Mouse (Mus musculus) macrophage (primary cell): ENCODE measurements around the gene Pkp3. TPM values are rescaled to one million over a fixed set of nuclear protein-coding genes. Genes with fewer than 3 reads are reported as not detected.
"Not testable (repeated sequence)": the region's sequence is repeated elsewhere in the genome, so short reads cannot be mapped to it uniquely, and the experiment has no call there.

Experiments
- H3K27ac ChIP-seq: fragments of 350-480 bp; formaldehyde crosslinking; 2 replicates; pipeline ENCODE4 v1.9.0; 2021
- H3K36me3 ChIP-seq: fragments of 350-480 bp; formaldehyde crosslinking; 2 replicates; pipeline ENCODE4 v1.9.0; 2021; ENCODE audit errors: inconsistent target
- H3K4me3 ChIP-seq: fragments of 350-480 bp; formaldehyde crosslinking; 2 replicates; pipeline ENCODE4 v1.9.0; 2021; ENCODE audit errors: inconsistent target
- H3K79me2 ChIP-seq: fragments of 350-480 bp; formaldehyde crosslinking; 2 replicates; pipeline ENCODE4 v1.9.0; 2021; ENCODE audit errors: inconsistent target
- WGBS: methylation state at CpG from one replicate; pipeline ENCODE4 v1.1.7; 2026; ENCODE audit warnings: inconsistent platforms; ENCODE audit not compliant: missing documents; 5-methylcytosine and 5-hydroxymethylcytosine counted together
- polyA plus RNA-seq: library from polyadenylated mRNA; stranded (reverse); fragments of 250-400 nt; gene quantifications from 3 replicates; pipeline ENCODE4 v1.2.4, GENCODE M21; 2018; ENCODE audit warnings: inconsistent platforms
- total RNA-seq, 78 experiments: library from RNA; depleted of rRNA; stranded (reverse); fragments of 250-400 nt; gene quantifications; 1 replicate in 9 of 78; 2 replicates in 24 of 78; 3 replicates in 43 of 78; 4 replicates in 2 of 78; pipeline ENCODE4 v1.2.4; 2018; ENCODE audit warnings: inconsistent platforms in 56 of 78

Gene Pkp3
- not detected for total RNA-seq (2018; cell fraction: chromatin; rRNA removed)
- under 1 TPM; 0.17 to 0.51 (median 0.26) TPM for total RNA-seq (2018; cell fraction: cytosol; rRNA removed)
- total RNA-seq (2018; cell fraction: nucleus; rRNA removed): under 1 TPM in 1 of 26 experiments, not detected in 25; 0.66 TPM
- not detected in 3 replicates for polyA plus RNA-seq

GRCm38 (mm10) chr7:141077841-141078240 is at the start of gene Pkp3:
Gene Pkp3 (plus strand): TSS chr7:141078218.
- Histone ChIP-seq H3K79me2 (no peaks in the 10 kb centered on the region), H3K27ac (no peak within 1 kb of the TSS), H3K36me3 (no peaks in the 10 kb centered on the region), H3K4me3 (no peak within 1 kb of the TSS)
- 91% methylated on average over 15 of the region's 15 CpGs for WGBS

DNA sequence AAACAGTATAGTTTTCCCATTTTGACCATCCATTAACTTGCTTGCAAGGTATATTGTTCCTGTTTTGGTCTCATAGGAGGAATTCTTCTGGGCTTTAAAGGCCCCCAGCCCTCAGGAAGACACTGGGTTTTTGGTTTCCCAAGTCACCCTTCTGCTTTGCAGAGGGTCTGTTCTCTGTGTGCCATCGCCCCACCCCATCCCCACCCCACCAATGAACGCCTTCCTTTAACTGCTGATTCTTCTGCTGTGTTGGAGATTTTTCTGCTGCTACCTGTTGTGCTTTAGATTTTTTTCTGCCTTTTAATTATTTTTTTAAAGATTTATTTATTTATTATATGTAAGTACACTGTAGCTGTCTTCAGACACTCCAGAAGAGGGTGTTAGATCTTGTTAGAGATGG is 49.2 kb upstream of the Pkp3 start, which contains the start of gene Gm17387:
Gene Gm17387, plus strand, starts transcription at position 301 of the 400 bp plus-strand sequence.
- no peaks in the 10 kb centered on the region for H3K79me2 ChIP-seq
- H3K4me3 ChIP-seq: no peak within 1 kb of the TSS
- no peaks in the 10 kb centered on the region for H3K36me3 ChIP-seq
- H3K27ac ChIP-seq: no peak within 1 kb of the TSS
- 100% methylated on average over 2 of the region's 2 CpGs for WGBS

- 81% methylated on average over 3 of the region's 3 CpGs for WGBS
- Histone ChIP-seq H3K36me3 (no peaks in the 10 kb centered on the region), H3K4me3 (no peak overlapping the region), H3K27ac (no peak overlapping the region), H3K79me2 (no peaks in the 10 kb centered on the region)
Observed at GRCm38 (mm10) chr7:141030390-141030789, 47.6 kb upstream of the Pkp3 start.

GRCm38 (mm10) chr7:141032458-141033167 is 45.4 kb upstream of the Pkp3 start:
- Histone ChIP-seq H3K79me2 (no peaks in the 10 kb centered on the region), H3K36me3 (no peaks in the 10 kb centered on the region), H3K4me3 (no peak overlapping the region), H3K27ac (no peak overlapping the region)
- 96% methylated on average over 9 of the region's 9 CpGs for WGBS

GRCm38 (mm10) chr7:141036624-141037023 is 41.4 kb upstream of the Pkp3 start:
- not testable (repeated sequence) for H3K4me3 ChIP-seq, H3K79me2 ChIP-seq, H3K36me3 ChIP-seq, H3K27ac ChIP-seq
- WGBS: no CpG with 5 or more reads among the region's 2 CpGs

- Histone ChIP-seq H3K27ac (no peak overlapping the region), H3K4me3 (no peak overlapping the region), H3K36me3 (no peaks in the 10 kb centered on the region), H3K79me2 (no peaks in the 10 kb centered on the region)
- WGBS: 55% methylated on average over 18 of the region's 21 CpGs
Observed at GRCm38 (mm10) chr7:141038090-141039032, 39.7 kb upstream of the Pkp3 start.

DNA sequence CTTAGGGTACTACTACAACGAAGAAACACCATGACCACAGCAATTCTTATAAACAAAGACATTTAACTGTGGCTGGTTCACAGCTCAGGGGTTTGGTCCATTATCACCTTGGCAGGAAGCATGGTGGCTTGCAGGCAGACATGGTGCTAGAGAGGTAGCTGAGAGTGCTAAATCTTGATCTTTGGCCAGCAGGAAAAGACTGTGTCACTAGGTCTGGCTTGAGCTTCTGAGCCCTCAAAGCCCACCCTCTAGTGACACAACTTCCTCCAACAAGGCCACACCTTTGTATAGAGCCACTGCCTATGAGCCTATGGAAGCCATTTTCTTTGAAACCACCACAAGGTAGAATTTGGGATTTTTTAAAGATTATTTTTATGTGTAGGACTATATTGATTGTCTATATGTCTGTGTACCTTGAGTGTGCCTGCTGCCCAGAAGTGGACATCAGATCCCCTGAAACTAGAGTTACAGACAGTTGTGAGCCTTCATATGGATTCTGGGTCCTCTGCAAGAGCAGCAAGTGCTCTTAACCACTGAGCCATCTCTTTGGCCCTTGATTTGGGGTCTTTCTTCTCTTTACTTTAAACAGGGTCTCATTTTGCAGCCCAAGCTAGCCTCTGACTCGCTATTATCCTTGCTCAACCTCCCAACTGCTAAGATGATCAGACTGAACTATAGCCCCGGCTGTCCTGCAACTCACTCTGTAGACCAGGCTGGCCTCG is 38.5 kb upstream of the Pkp3 start:
- WGBS: 98% methylated on average over 4 of the region's 4 CpGs
- Histone ChIP-seq H3K4me3 (no peak overlapping the region), H3K27ac (no peak overlapping the region), H3K36me3 (no peaks in the 10 kb centered on the region), H3K79me2 (no peaks in the 10 kb centered on the region)

- Histone ChIP-seq H3K4me3 (no peak overlapping the region), H3K27ac (no peak overlapping the region)
- WGBS: 83% methylated on average over 6 of the region's 9 CpGs
Observed at GRCm38 (mm10) chr7:141040867-141041606, 37.0 kb upstream of the Pkp3 start.

DNA sequence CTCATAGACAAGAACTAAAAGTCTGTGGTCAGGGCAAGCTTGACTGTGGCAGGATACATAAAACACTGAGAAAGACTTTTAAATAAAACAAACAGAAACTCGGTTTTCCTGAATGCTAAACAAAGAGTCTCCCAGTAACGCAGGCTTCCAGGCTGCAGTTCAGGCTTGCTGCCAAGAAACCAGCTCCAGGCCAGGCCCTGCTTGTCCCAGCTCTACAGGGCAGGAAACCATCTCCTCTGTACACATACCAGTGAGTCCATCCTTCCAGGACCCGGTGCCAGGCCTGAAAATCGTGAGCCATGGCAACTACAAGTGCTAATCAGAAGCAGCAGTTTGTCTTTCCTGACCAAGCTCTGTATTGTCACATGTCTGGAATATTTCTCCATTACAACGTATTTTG is 36.4 kb upstream of the Pkp3 start:
- Histone ChIP-seq H3K79me2 (no peaks in the 10 kb centered on the region), H3K36me3 (no peaks in the 10 kb centered on the region), H3K4me3 (no peak overlapping the region), H3K27ac (no peak overlapping the region)
- 36% methylated on average over 5 of the region's 5 CpGs for WGBS

More at GRCm38 (mm10) chr7:141040867-141041606, 37.0 kb upstream of the Pkp3 start:
- H3K36me3 ChIP-seq: no peaks in the 10 kb centered on the region
- H3K79me2 ChIP-seq: no peaks in the 10 kb centered on the region

- H3K27ac ChIP-seq: no peak overlapping the region
- H3K36me3 ChIP-seq: no peaks in the 10 kb centered on the region
- 91% methylated on average over 4 of the region's 4 CpGs for WGBS
- no peaks in the 10 kb centered on the region for H3K79me2 ChIP-seq
- no peak overlapping the region for H3K4me3 ChIP-seq
Observed at GRCm38 (mm10) chr7:141042539-141042938, 35.5 kb upstream of the Pkp3 start.

- Histone ChIP-seq H3K79me2 (no peaks in the 10 kb centered on the region), H3K27ac (no peak overlapping the region), H3K36me3 (no peaks in the 10 kb centered on the region), H3K4me3 (no peak overlapping the region)
- 36% methylated on average over 6 of the region's 6 CpGs for WGBS
Observed at GRCm38 (mm10) chr7:141046931-141047580, 31.0 kb upstream of the Pkp3 start.

DNA sequence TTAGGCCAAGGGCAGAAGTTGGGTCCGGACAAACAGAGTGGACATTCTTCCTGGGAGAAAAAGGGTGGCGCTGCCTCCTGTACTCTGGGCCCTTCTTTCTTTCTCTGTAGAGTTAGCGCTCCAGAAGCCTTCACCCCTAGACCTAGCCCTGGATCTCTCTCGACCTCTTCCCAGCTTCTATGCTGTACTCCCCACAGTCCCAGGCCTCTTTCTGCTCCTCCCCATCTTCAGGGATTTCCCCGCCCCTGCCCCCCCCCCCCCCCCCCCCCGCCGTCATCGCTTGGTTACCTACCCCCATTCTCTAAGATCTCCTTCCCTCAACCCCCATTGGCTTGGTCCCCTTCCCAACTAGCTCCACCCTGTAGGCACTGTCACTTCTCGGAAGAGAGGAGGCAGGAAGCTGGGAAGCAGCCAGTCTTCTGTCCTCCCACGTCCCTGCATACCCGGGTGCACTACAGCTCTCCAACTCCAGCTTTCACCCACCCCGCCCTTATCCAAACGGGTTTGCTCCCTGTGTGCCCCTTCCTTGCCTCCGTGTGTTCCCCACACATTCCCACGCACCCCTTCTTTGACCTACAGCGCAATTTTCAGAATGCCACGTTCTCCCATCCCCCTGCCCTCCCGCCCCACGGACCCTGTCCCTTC is 30.3 kb upstream of the Pkp3 start:
- WGBS: 25% methylated on average over 14 of the region's 19 CpGs
- Histone ChIP-seq H3K36me3 (no peaks in the 10 kb centered on the region), H3K27ac (peak overlapping the region; percentile 46), H3K4me3 (peak overlapping the region; percentile 11; the same call in 1 of the 2 replicates), H3K79me2 (no peaks in the 10 kb centered on the region)
